Mouse (Mus musculus) lung, postnatal 0 days (tissue): ENCODE results near the gene Cobl.
A peak's percentile ranks its signal among the peaks of the same experiment; 100 is the strongest.

Experiments used
- CTCF ChIP-seq: IDR thresholded peaks from 2 replicates; pipeline ENCODE4 v1.5.1; 2016; ENCODE audit warnings: antibody characterized with exemption, mild to moderate bottlenecking
- EP300 ChIP-seq: IDR thresholded peaks from 2 replicates; pipeline ENCODE4 v1.6.1; 2016; ENCODE audit warnings: antibody characterized with exemption, mild to moderate bottlenecking, control low read depth

- TF ChIP-seq CTCF (no peak), EP300 (peak; percentile 50)
Observed at GRCm38 (mm10) chr11:12421183-12421582, 43.6 kb downstream of the Cobl start.
